Mouse (Mus musculus) inflammation-experienced regulatory T-cells, adult 6 months (primary cell): ENCODE data around the gene Chd2. TPM values are rescaled to one million over a fixed set of nuclear protein-coding genes. Genes with fewer than 3 reads are reported as not detected.
"Not testable (repeated sequence)": the region's sequence is repeated elsewhere in the genome, so short reads cannot be mapped to it uniquely, and the experiment has no call there.

Experiments
- ATAC-seq: one replicate; pipeline ENCODE4 v1.8.0; 2017
- polyA plus RNA-seq, 3 experiments: library from polyadenylated mRNA; unstranded; fragments of 100-300 nt; shearing (Covaris generic); gene quantifications; one replicate each; pipeline ENCODE4 v1.2.1; 2017

The Chd2 gene
- polyA plus RNA-seq, 3 experiments from 2014 or later = 120 to 258 (median 210) TPM

- no peak for ATAC-seq
Observed at GRCm38 (mm10) chr7:73519060-73519796, 22.4 kb downstream of the Chd2 start.

- not testable (repeated sequence) for ATAC-seq
Observed at GRCm38 (mm10) chr7:73518373-73518980, 23.2 kb downstream of the Chd2 start.

GRCm38 (mm10) chr7:73517432-73518054 lies 24.1 kb downstream of the Chd2 start:
- peak; percentile 60 for ATAC-seq

GRCm38 (mm10) chr7:73516820-73517219 lies 24.8 kb downstream of the Chd2 start:
- no peak for ATAC-seq

GRCm38 (mm10) chr7:73514560-73514959 lies 27.1 kb downstream of the Chd2 start:
- ATAC-seq = no peak

GRCm38 (mm10) chr7:73512422-73512821 lies 29.2 kb downstream of the Chd2 start:
- ATAC-seq = no peak

GRCm38 (mm10) chr7:73508688-73509087 lies 32.9 kb downstream of the Chd2 start:
- ATAC-seq = no peak

- no peak for ATAC-seq
Observed at GRCm38 (mm10) chr7:73507491-73507890, 34.1 kb downstream of the Chd2 start.

- ATAC-seq = peak; percentile 60
Observed at GRCm38 (mm10) chr7:73506852-73507251, 34.8 kb downstream of the Chd2 start.

- no peak for ATAC-seq
Observed at GRCm38 (mm10) chr7:73505266-73505665, 36.4 kb downstream of the Chd2 start.

GRCm38 (mm10) chr7:73498200-73498599 lies 43.4 kb downstream of the Chd2 start:
- ATAC-seq = no peak

GRCm38 (mm10) chr7:73489261-73489660 lies 52.4 kb downstream of the Chd2 start:
- ATAC-seq = no peak

- ATAC-seq = peak; percentile 45
Observed at GRCm38 (mm10) chr7:73481094-73481493, 60.5 kb downstream of the Chd2 start.

- ATAC-seq = peak; percentile 77
Observed at GRCm38 (mm10) chr7:73479506-73479905, 62.1 kb downstream of the Chd2 start.

GRCm38 (mm10) chr7:73478157-73479058 lies 63.2 kb downstream of the Chd2 start:
- no peak for ATAC-seq

GRCm38 (mm10) chr7:73467741-73468140 lies 73.9 kb downstream of the Chd2 start:
- ATAC-seq = no peak

- no peak for ATAC-seq
Observed at GRCm38 (mm10) chr7:73463546-73463945, 78.1 kb downstream of the Chd2 start.

GRCm38 (mm10) chr7:73454113-73454512 lies 87.5 kb downstream of the Chd2 start:
- ATAC-seq = no peak

GRCm38 (mm10) chr7:73452187-73452808 lies 89.3 kb downstream of the Chd2 start:
- no peak for ATAC-seq

GRCm38 (mm10) chr7:73451594-73451993 lies 90.0 kb downstream of the Chd2 start:
- no peak for ATAC-seq

GRCm38 (mm10) chr7:73442246-73442645 lies 99.4 kb downstream of the Chd2 start:
- no peak for ATAC-seq

- no peak for ATAC-seq
Observed at GRCm38 (mm10) chr7:73441802-73442201, 99.8 kb downstream of the Chd2 start.
